Mouse (Mus musculus) spleen, adult 2 months (tissue): ENCODE data around the gene Mrto4. TPM values are rescaled to one million over a fixed set of nuclear protein-coding genes. Genes with fewer than 3 reads are reported as not detected.
"Not testable (repeated sequence)": the region's sequence is repeated elsewhere in the genome, so short reads cannot be mapped to it uniquely, and the experiment has no call there.

Source experiments
- DNase-seq, 2 experiments: peaks; one replicate each; pipeline versions ENCODE4 v3.0.0 to v3.0.0-alpha.2; 2012 to 2021; ENCODE audit warnings: low spot score in 2 of 2, low read depth in 1 of 2
- H3K27ac ChIP-seq: fragments of 200-500 bp; 2 replicates; pipeline ENCODE4 v1.5.1; 2012; ENCODE audit warnings: low read length, inconsistent platforms; ENCODE audit not compliant: insufficient read depth
- H3K27me3 ChIP-seq: fragments of 200-500 bp; 2 replicates; pipeline ENCODE4 v1.6.1; 2012; ENCODE audit warnings: mild to moderate bottlenecking, moderate library complexity, low read length, inconsistent platforms; ENCODE audit not compliant: control insufficient read depth, insufficient read depth
- H3K36me3 ChIP-seq: fragments of 200-500 bp; 2 replicates; pipeline ENCODE4 v1.6.1; 2012; ENCODE audit warnings: mild to moderate bottlenecking, low read length, inconsistent platforms; ENCODE audit not compliant: control insufficient read depth, insufficient read depth
- H3K4me1 ChIP-seq: fragments of 200-500 bp; 2 replicates; pipeline ENCODE4 v1.6.1; 2011; ENCODE audit warnings: inconsistent platforms; ENCODE audit not compliant: control insufficient read depth, insufficient read depth, insufficient read length
- H3K4me3 ChIP-seq: fragments of 200-500 bp; 2 replicates; pipeline ENCODE4 v1.5.1; 2011; ENCODE audit warnings: mild to moderate bottlenecking, inconsistent platforms; ENCODE audit not compliant: insufficient read depth, insufficient read length; ENCODE audit errors: extremely low read depth
- CTCF ChIP-seq: fragments of 200-500 bp; IDR thresholded peaks from 2 replicates; pipeline ENCODE4 v1.5.1; 2011; ENCODE audit warnings: mild to moderate bottlenecking, inconsistent platforms; ENCODE audit not compliant: insufficient read depth, insufficient read length, insufficient replicate concordance; ENCODE audit errors: extremely low read depth
- POLR2A ChIP-seq: fragments of 200-500 bp; IDR thresholded peaks from 2 replicates; pipeline ENCODE4 v1.6.1; 2011; ENCODE audit warnings: low read depth, low read length, inconsistent platforms
- WGBS: fragments of 180-500 bp; shearing (Covaris S2); methylation state at CpG from one replicate; pipeline ENCODE4 v1.1.7; 2018; 5-methylcytosine and 5-hydroxymethylcytosine counted together
- polyA plus RNA-seq: library from polyadenylated mRNA; depleted of rRNA; stranded (reverse); fragments of >200 nt; gene quantifications from 2 replicates; pipeline ENCODE4 v1.2.3, GENCODE M21; 2012; rRNA removed

The Mrto4 gene
- 15.2 and 19.0 TPM in 2 replicates for polyA plus RNA-seq

GRCm38 (mm10) chr4:139351931-139352711 is at the start of gene Mrto4, which contains the start of the genes Emc1 and Ubr4:
Gene Mrto4, minus strand, starts transcription at chr4:139352576.
Gene Emc1, plus strand, starts transcription at chr4:139352587.
Gene Ubr4, plus strand, starts transcription at chr4:139352609.
- TF ChIP-seq CTCF (no peak), POLR2A (peak; percentile 60; the same call in 1 of the 2 replicates)
- Histone ChIP-seq H3K27ac (peak within 1 kb of the TSS; percentile 99), H3K4me1 (peaks cover 12% of the 10 kb centered on the region; the same call in 1 of the 2 replicates), H3K4me3 (peak within 1 kb of the TSS; percentile 98), H3K27me3 (no peaks in the 10 kb centered on the region), H3K36me3 (peaks cover 20% of the 10 kb centered on the region)
- under 1% methylated on average over 64 of the region's 64 CpGs for WGBS
- peak; percentile 60 to 78 for DNase-seq

GRCm38 (mm10) chr4:139400487-139400886 is 48.1 kb upstream of the Mrto4 start:
- H3K4me3 ChIP-seq: no peak overlapping the region
- H3K36me3 ChIP-seq: peaks cover 66% of the 10 kb centered on the region
- H3K27me3 ChIP-seq: no peaks in the 10 kb centered on the region
- H3K27ac ChIP-seq: no peak overlapping the region
- 97% methylated on average over 5 of the region's 5 CpGs for WGBS
- no peak for DNase-seq
- no peaks in the 10 kb centered on the region for H3K4me1 ChIP-seq
- TF ChIP-seq POLR2A (no peak), CTCF (no peak)

DNA sequence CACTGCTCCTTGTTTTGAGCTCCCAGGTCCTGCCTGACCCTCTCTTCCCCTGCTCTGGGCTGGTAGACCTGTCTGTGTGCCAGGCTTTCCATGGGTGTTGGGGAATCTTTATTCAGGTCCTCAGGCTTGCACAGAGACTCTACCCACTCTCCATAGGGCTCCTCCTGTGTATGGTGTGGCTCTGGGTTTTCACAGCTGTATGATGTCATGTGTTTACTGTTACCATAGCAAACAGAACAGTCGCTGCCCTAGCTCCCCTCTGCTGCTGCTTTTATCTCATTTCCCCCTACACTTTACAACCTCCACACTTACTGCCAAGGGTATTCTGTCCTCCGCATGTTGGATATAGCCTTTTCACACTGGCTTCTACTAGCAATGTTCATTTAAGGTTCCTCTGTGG is 43.1 kb upstream of the Mrto4 start:
- Histone ChIP-seq H3K27me3 (no peaks in the 10 kb centered on the region), H3K27ac (no peak overlapping the region), H3K4me1 (no peaks in the 10 kb centered on the region), H3K4me3 (no peak overlapping the region), H3K36me3 (peaks cover 57% of the 10 kb centered on the region)
- TF ChIP-seq POLR2A: no peak
- TF ChIP-seq CTCF: no peak
- 74% methylated on average over 2 of the region's 2 CpGs for WGBS
- no peak for DNase-seq

GRCm38 (mm10) chr4:139389557-139389956 is 37.2 kb upstream of the Mrto4 start:
- Histone ChIP-seq H3K27ac (no peak overlapping the region), H3K4me1 (no peaks in the 10 kb centered on the region), H3K27me3 (no peaks in the 10 kb centered on the region), H3K4me3 (no peak overlapping the region), H3K36me3 (peaks cover 23% of the 10 kb centered on the region)
- 93% methylated on average over 4 of the region's 4 CpGs for WGBS
- no peak for TF ChIP-seq CTCF
- TF ChIP-seq POLR2A: no peak
- DNase-seq: no peak

DNA sequence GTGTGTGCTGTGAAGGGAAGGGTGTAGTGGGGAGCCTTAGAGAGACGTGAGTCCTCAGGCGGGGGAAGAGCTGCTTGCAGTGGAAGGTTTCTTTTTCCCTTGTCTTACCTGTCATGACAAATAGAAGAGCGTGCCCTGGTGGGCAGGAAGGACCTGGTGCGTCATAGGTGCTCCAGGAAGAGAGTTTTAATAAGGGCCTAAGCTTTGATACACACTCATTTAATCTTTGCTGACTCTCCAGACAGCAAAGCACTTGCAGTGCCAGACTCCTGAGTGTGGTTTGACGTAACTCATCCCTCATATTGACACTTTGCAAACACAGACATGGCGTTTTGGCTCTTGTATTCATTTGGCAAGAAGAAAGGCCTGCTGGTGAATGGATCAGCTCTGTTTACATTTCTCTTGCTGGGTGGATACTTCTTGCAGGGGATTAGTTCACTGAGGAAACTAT is 34.5 kb upstream of the Mrto4 start:
- Histone ChIP-seq H3K4me3 (no peak overlapping the region), H3K27ac (no peak overlapping the region), H3K36me3 (peaks cover 10% of the 10 kb centered on the region), H3K4me1 (peaks cover 4% of the 10 kb centered on the region; the same call in 1 of the 2 replicates), H3K27me3 (no peaks in the 10 kb centered on the region)
- no peak for TF ChIP-seq POLR2A
- TF ChIP-seq CTCF: no peak
- DNase-seq: no peak
- 88% methylated on average over 6 of the region's 6 CpGs for WGBS

GRCm38 (mm10) chr4:139385841-139386240 is 33.5 kb upstream of the Mrto4 start:
- not testable (repeated sequence) for DNase-seq, H3K4me1 ChIP-seq, H3K36me3 ChIP-seq, H3K27me3 ChIP-seq, H3K27ac ChIP-seq, H3K4me3 ChIP-seq
- WGBS: 93% methylated on average over 5 of the region's 5 CpGs

GRCm38 (mm10) chr4:139382231-139382630 is 29.9 kb upstream of the Mrto4 start:
- Histone ChIP-seq H3K27me3 (no peaks in the 10 kb centered on the region), H3K4me3 (no peak overlapping the region), H3K27ac (no peak overlapping the region), H3K4me1 (peaks cover 9% of the 10 kb centered on the region), H3K36me3 (no peaks in the 10 kb centered on the region)
- TF ChIP-seq CTCF: no peak
- no peak for TF ChIP-seq POLR2A
- WGBS: 28% methylated on average over 7 of the region's 7 CpGs
- DNase-seq: no peak
